Mouse (Mus musculus): ENCODE measurements at regions not wholly inside any gene's neighbourhood (a gene's known extent, or its start where the extent isn't known, plus 50 kb on each side); places are given as distances from the start of the nearest gene placed in this dataset.

DNA sequence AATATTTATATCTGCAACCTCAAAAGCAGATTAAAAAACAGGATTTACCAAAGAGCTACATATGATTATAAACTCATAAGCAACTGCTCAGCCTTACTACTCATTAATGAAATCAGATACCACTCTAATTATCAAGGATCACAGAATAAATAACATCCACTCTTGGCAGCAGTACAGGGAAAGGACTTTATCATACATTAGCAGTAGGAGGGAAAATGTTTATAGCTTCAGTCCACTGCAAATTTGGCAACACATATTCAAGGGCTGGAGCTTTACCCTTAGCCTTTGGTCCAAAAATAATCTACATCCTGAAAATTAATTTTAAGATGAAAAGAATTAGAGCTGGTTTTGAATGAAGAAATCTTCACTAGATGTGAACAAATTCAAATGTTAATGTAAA is 288.7 kb downstream of the Cdh11 start:
- no peak for ATAC-seq
- H3K27me3 ChIP-seq: no peaks in the 10 kb centered on the region
- no peaks in the 10 kb centered on the region for H3K9me3 ChIP-seq (replicated peaks)
- no peaks in the 10 kb centered on the region for H3K4me1 ChIP-seq
- H3K4me3 ChIP-seq: no peak overlapping the region
- H3K36me3 ChIP-seq (ENCODE audit: poor library complexity, severe bottlenecking): no peaks in the 10 kb centered on the region
- H3K27ac ChIP-seq: no peak overlapping the region
- H3K4me2 ChIP-seq: no peak overlapping the region
- no peak overlapping the region for H3K9ac ChIP-seq

DNA sequence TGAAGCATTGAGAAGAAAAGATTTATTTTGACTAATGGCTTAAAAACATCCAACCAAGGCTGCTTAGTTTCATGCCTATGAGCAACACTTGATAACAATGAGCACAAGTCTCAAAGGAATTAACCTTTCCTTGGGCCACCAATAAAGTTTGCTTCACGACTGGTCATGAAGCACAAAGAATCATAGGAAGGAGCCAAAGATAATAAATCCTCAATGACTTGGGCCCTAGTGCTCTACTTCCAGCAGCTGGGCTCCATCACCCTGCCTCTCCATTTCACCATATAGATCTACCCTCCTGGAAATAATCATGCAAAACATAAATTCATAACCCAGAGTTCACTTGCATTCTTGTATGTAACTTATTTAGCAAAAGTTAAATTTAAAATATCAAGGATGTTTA is 289.4 kb downstream of the Cdh11 start:
- no peaks in the 10 kb centered on the region for H3K36me3 ChIP-seq (ENCODE audit: poor library complexity, severe bottlenecking)
- no peak for ATAC-seq
- H3K9ac ChIP-seq: no peak overlapping the region
- H3K4me3 ChIP-seq: no peak overlapping the region
- no peaks in the 10 kb centered on the region for H3K4me1 ChIP-seq
- no peak overlapping the region for H3K27ac ChIP-seq
- H3K27me3 ChIP-seq: no peaks in the 10 kb centered on the region
- H3K9me3 ChIP-seq (replicated peaks): no peaks in the 10 kb centered on the region
- H3K4me2 ChIP-seq: no peak overlapping the region
- 66% methylated on average over 1 of the region's 1 CpGs for WGBS

DNA sequence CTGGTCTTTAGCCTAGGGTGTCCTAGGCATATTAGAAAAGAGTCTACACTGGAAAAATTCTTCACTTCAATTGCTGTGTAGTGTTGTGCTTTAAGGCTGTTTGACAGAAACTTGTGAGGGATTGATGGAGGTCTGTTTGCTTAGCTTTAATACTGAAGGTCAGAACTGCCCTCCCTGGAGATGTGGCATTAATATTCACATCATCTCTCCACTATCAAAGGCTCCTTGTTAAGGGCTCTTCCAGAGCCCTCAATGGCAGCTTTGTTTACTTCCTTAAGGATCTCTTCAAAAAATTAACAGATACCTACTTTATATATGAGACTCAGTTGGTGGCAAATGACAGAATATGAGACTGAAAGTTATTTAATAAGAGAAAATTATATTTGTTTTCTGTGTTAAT is 294.4 kb downstream of the Cdh11 start:
- Histone ChIP-seq H3K27me3 (no peaks in the 10 kb centered on the region), H3K9me3 (replicated peaks) (no peaks in the 10 kb centered on the region), H3K4me3 (no peak overlapping the region), H3K27ac (no peak overlapping the region), H3K4me1 (no peaks in the 10 kb centered on the region), H3K9ac (no peak overlapping the region), H3K4me2 (no peak overlapping the region), H3K36me3 (ENCODE audit: poor library complexity, severe bottlenecking) (no peaks in the 10 kb centered on the region)
- ATAC-seq: no peak

GRCm38 (mm10) chr8:102488284-102488683 is 297.2 kb downstream of the Cdh11 start:
- H3K4me2 ChIP-seq: no peak overlapping the region
- ATAC-seq: no peak
- H3K27ac ChIP-seq: no peak overlapping the region
- H3K36me3 ChIP-seq (ENCODE audit: poor library complexity, severe bottlenecking): no peaks in the 10 kb centered on the region
- no peaks in the 10 kb centered on the region for H3K4me1 ChIP-seq
- no peaks in the 10 kb centered on the region for H3K27me3 ChIP-seq
- H3K4me3 ChIP-seq: no peak overlapping the region
- no peak overlapping the region for H3K9ac ChIP-seq
- H3K9me3 ChIP-seq (replicated peaks): no peaks in the 10 kb centered on the region
- WGBS: 82% methylated on average over 1 of the region's 1 CpGs

GRCm38 (mm10) chr8:102487796-102488195 is 297.6 kb downstream of the Cdh11 start:
- Histone ChIP-seq H3K27ac (no peak overlapping the region), H3K36me3 (ENCODE audit: poor library complexity, severe bottlenecking) (no peaks in the 10 kb centered on the region), H3K9ac (no peak overlapping the region), H3K4me3 (no peak overlapping the region), H3K27me3 (no peaks in the 10 kb centered on the region), H3K9me3 (replicated peaks) (no peaks in the 10 kb centered on the region), H3K4me2 (no peak overlapping the region), H3K4me1 (no peaks in the 10 kb centered on the region)
- no peak for ATAC-seq
- 83% methylated on average over 6 of the region's 6 CpGs for WGBS

DNA sequence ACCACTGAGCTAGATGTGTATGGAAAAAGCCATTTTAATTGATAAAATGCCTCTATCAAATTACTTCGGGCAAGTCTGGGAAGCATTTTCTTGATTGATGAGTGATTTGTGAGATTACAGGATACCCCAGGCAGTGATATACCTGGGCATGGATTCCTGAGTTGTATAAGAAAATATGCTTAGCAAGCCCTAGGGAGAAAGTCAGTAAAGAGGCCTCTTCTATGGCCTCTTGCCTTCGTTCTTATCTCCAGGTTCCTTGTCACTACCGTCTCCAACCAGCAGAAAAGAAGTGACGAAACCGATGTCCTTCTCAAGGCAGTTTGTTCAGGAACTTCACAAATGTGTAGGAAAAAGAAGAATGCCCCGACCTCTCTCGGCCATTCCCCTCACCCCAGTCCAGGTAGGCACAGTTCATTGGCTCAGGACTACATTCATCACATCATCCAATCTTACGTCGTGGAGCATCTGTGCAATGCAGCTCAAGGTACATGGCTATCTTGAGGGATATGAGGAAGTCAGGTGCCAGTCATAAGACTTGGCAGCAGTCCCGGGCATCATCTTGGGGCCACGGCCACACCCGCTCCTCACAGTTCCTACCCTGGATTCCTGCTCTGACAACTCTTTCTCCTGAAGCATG is 310.2 kb downstream of the Cdh11 start:
- H3K9me3 ChIP-seq (replicated peaks): no peaks in the 10 kb centered on the region
- no peak overlapping the region for H3K4me3 ChIP-seq
- H3K27ac ChIP-seq: no peak overlapping the region
- no peaks in the 10 kb centered on the region for H3K27me3 ChIP-seq
- WGBS: 97% methylated on average over 12 of the region's 12 CpGs
- no peak overlapping the region for H3K4me2 ChIP-seq
- no peak overlapping the region for H3K9ac ChIP-seq
- ATAC-seq: no peak
- no peaks in the 10 kb centered on the region for H3K36me3 ChIP-seq (ENCODE audit: poor library complexity, severe bottlenecking)
- H3K4me1 ChIP-seq: no peaks in the 10 kb centered on the region

- 75% methylated on average over 2 of the region's 2 CpGs for WGBS
- Histone ChIP-seq H3K36me3 (ENCODE audit: poor library complexity, severe bottlenecking) (no peaks in the 10 kb centered on the region), H3K4me1 (no peaks in the 10 kb centered on the region), H3K4me3 (no peak overlapping the region), H3K4me2 (no peak overlapping the region), H3K9ac (no peak overlapping the region), H3K27ac (no peak overlapping the region), H3K9me3 (replicated peaks) (no peaks in the 10 kb centered on the region), H3K27me3 (no peaks in the 10 kb centered on the region)
- no peak for ATAC-seq
Measured at GRCm38 (mm10) chr8:102474192-102474591, 311.2 kb downstream of the Cdh11 start.

DNA sequence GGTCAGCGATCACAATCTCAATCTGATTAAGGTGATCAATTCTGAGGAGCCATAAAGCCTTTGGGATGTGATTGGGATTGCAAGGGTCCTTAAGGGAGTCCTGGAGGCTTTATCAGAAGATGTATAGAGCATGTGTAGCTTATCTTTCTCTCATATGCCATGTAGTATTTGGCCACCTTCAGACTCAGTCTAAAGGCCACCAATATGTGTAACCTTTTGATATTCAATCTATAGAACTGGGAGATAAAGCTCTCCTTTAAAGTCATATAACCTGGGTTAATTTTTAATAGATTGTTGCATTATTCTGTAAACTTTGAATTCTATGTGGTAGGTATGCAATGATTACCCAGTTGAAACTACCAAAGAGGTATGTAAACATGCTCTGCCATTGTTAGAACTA is 314.1 kb downstream of the Cdh11 start:
- no peaks in the 10 kb centered on the region for H3K9me3 ChIP-seq (replicated peaks)
- WGBS: 97% methylated on average over 1 of the region's 1 CpGs
- H3K4me1 ChIP-seq: no peaks in the 10 kb centered on the region
- no peak overlapping the region for H3K4me3 ChIP-seq
- H3K9ac ChIP-seq: no peak overlapping the region
- no peak overlapping the region for H3K4me2 ChIP-seq
- no peaks in the 10 kb centered on the region for H3K36me3 ChIP-seq (ENCODE audit: poor library complexity, severe bottlenecking)
- no peak overlapping the region for H3K27ac ChIP-seq
- no peaks in the 10 kb centered on the region for H3K27me3 ChIP-seq
- ATAC-seq: no peak

GRCm38 (mm10) chr8:102462601-102463000 is 322.8 kb downstream of the Cdh11 start:
- ATAC-seq: no peak
- Histone ChIP-seq H3K9me3 (replicated peaks) (no peaks in the 10 kb centered on the region), H3K4me2 (no peak overlapping the region), H3K36me3 (ENCODE audit: poor library complexity, severe bottlenecking) (no peaks in the 10 kb centered on the region), H3K4me1 (no peaks in the 10 kb centered on the region), H3K4me3 (no peak overlapping the region), H3K9ac (no peak overlapping the region), H3K27me3 (no peaks in the 10 kb centered on the region), H3K27ac (no peak overlapping the region)
- WGBS: 92% methylated on average over 2 of the region's 2 CpGs

- H3K9me3 ChIP-seq (replicated peaks): no peaks in the 10 kb centered on the region
- no peak for ATAC-seq
- H3K9ac ChIP-seq: no peak overlapping the region
- no peaks in the 10 kb centered on the region for H3K36me3 ChIP-seq (ENCODE audit: poor library complexity, severe bottlenecking)
- 92% methylated on average over 4 of the region's 4 CpGs for WGBS
- H3K27ac ChIP-seq: no peak overlapping the region
- H3K4me1 ChIP-seq: 0 out of 2 replicates have a peak, but pooled peaks cover 2% of the 10 kb centered on the region
- no peaks in the 10 kb centered on the region for H3K27me3 ChIP-seq
- H3K4me3 ChIP-seq: no peak overlapping the region
- no peak overlapping the region for H3K4me2 ChIP-seq
Measured at GRCm38 (mm10) chr8:102443006-102443405, 342.4 kb downstream of the Cdh11 start.

DNA sequence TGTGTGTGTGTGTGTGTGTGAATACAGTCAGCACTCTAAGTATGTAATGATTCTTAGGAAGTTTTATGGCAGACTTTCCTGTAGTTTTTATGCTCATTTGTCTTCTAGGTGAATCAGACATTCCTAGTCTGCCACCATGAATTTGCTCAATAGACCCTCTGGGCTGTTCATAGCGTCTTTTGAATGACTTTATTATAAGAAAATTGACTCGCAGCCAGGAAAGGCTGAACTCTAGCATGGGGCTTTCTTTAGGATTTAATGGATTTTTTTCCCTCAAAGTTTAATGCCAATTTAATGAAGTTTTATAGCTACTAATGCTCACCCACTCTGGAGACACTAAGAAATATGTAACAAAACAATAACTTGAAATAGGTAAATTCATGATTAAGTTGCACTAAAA is 363.6 kb downstream of the Cdh11 start:
- Histone ChIP-seq H3K9me3 (replicated peaks) (no peaks in the 10 kb centered on the region), H3K27ac (no peak overlapping the region), H3K36me3 (ENCODE audit: poor library complexity, severe bottlenecking) (no peaks in the 10 kb centered on the region), H3K4me3 (no peak overlapping the region), H3K27me3 (no peaks in the 10 kb centered on the region), H3K4me1 (no peaks in the 10 kb centered on the region), H3K9ac (no peak overlapping the region), H3K4me2 (no peak overlapping the region)
- ATAC-seq: no peak
- 47% methylated on average over 2 of the region's 2 CpGs for WGBS

DNA sequence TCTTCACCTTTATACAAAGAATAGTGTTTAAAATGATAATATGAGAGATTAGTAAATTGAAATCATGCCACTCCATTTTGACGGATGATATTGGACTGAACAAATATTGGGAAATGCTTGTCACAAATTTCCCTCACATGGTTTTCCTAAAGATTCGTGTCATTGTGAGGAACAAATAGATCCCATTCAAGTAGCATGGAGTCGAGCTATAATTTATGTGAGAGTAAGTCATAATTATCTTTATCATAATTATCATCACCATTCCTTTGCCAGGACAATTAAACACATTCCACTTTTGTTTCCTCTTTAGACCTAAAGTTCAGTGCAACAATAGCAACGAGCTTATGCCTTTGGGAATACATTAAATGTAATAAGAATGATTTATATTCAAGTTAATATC is 370.5 kb downstream of the Cdh11 start:
- ATAC-seq: no peak
- Histone ChIP-seq H3K27ac (no peak overlapping the region), H3K9ac (no peak overlapping the region), H3K36me3 (ENCODE audit: poor library complexity, severe bottlenecking) (no peaks in the 10 kb centered on the region), H3K9me3 (replicated peaks) (no peaks in the 10 kb centered on the region), H3K4me1 (no peaks in the 10 kb centered on the region), H3K27me3 (no peaks in the 10 kb centered on the region), H3K4me3 (no peak overlapping the region), H3K4me2 (no peak overlapping the region)
- WGBS: 71% methylated on average over 4 of the region's 4 CpGs

GRCm38 (mm10) chr8:102413446-102413845 is 372.0 kb downstream of the Cdh11 start:
- H3K4me2 ChIP-seq: no peak overlapping the region
- no peaks in the 10 kb centered on the region for H3K9me3 ChIP-seq (replicated peaks)
- no peak overlapping the region for H3K9ac ChIP-seq
- no peak overlapping the region for H3K27ac ChIP-seq
- no peaks in the 10 kb centered on the region for H3K36me3 ChIP-seq (ENCODE audit: poor library complexity, severe bottlenecking)
- no peaks in the 10 kb centered on the region for H3K27me3 ChIP-seq
- no peak overlapping the region for H3K4me3 ChIP-seq
- no peaks in the 10 kb centered on the region for H3K4me1 ChIP-seq
- 95% methylated on average over 5 of the region's 5 CpGs for WGBS
- no peak for ATAC-seq

All from forebrain, embryonic 13.5 days (tissue).